Mouse (Mus musculus) cerebellum, adult 2 months (tissue): ENCODE measurements around the gene Itga5.

Experiments used
- CTCF ChIP-seq: fragments of 200-500 bp; IDR thresholded peaks from 2 replicates; pipeline ENCODE4 v1.5.1; 2011; ENCODE audit warnings: low read depth, mild to moderate bottlenecking, control low read depth, low read length, moderate library complexity, borderline replicate concordance; ENCODE audit not compliant: insufficient read depth
- POLR2A ChIP-seq: fragments of 200-500 bp; IDR thresholded peaks from 2 replicates; pipeline ENCODE4 v1.6.1; 2011; ENCODE audit warnings: low read length, control low read depth, borderline replicate concordance; ENCODE audit not compliant: insufficient read depth

GRCm38 (mm10) chr15:103305070-103305678 is 61.4 kb downstream of the Itga5 start:
- no peak for TF ChIP-seq CTCF
- peak; percentile 79 for TF ChIP-seq POLR2A
